Mouse (Mus musculus): Measurements from ENCODE around the gene Tmbim6.

Gene Tmbim6

GRCm38 (mm10) chr15:99392486-99393385, at the start of gene Tmbim6:
Gene Tmbim6 (plus strand): TSS chr15:99392882.
- DNase-seq (ENCODE audit: low spot score): peak; percentile 100

GRCm38 (mm10) chr15:99343414-99344147, 49.1 kb upstream of the Tmbim6 start:
- no peak for DNase-seq (ENCODE audit: low spot score)

- no peak for DNase-seq (ENCODE audit: low spot score)
Measured at GRCm38 (mm10) chr15:99344148-99344870, 48.4 kb upstream of the Tmbim6 start.

GRCm38 (mm10) chr15:99344961-99345360, 47.7 kb upstream of the Tmbim6 start:
- no peak for DNase-seq (ENCODE audit: low spot score)

GRCm38 (mm10) chr15:99351610-99352009, 41.1 kb upstream of the Tmbim6 start:
- no peak for DNase-seq (ENCODE audit: low spot score)

- DNase-seq (ENCODE audit: low spot score): no peak
Measured at GRCm38 (mm10) chr15:99352306-99352705, 40.4 kb upstream of the Tmbim6 start.

GRCm38 (mm10) chr15:99355660-99356059, 37.0 kb upstream of the Tmbim6 start:
- DNase-seq (ENCODE audit: low spot score): no peak

GRCm38 (mm10) chr15:99356462-99356861, 36.2 kb upstream of the Tmbim6 start:
- no peak for DNase-seq (ENCODE audit: low spot score)

GRCm38 (mm10) chr15:99358952-99359351, 33.7 kb upstream of the Tmbim6 start:
- DNase-seq (ENCODE audit: low spot score): no peak

- no peak for DNase-seq (ENCODE audit: low spot score)
Measured at GRCm38 (mm10) chr15:99364022-99364530, 28.6 kb upstream of the Tmbim6 start.

GRCm38 (mm10) chr15:99364921-99365320, 27.8 kb upstream of the Tmbim6 start:
- DNase-seq (ENCODE audit: low spot score): no peak

- DNase-seq (ENCODE audit: low spot score): no peak
Measured at GRCm38 (mm10) chr15:99368583-99369266, 24.0 kb upstream of the Tmbim6 start.

GRCm38 (mm10) chr15:99369391-99370171, 23.1 kb upstream of the Tmbim6 start:
- DNase-seq (ENCODE audit: low spot score): no peak

GRCm38 (mm10) chr15:99370259-99370691, 22.4 kb upstream of the Tmbim6 start, which contains the start of gene Fmnl3:
Gene Fmnl3 (minus strand): TSS chr15:99370482.
- peak; percentile 96 for DNase-seq (ENCODE audit: low spot score)

- no peak for DNase-seq (ENCODE audit: low spot score)
Measured at GRCm38 (mm10) chr15:99371526-99372340, 20.9 kb upstream of the Tmbim6 start.

- no peak for DNase-seq (ENCODE audit: low spot score)
Measured at GRCm38 (mm10) chr15:99372761-99373160, 19.9 kb upstream of the Tmbim6 start.

- DNase-seq (ENCODE audit: low spot score): no peak
Measured at GRCm38 (mm10) chr15:99375036-99375435, 17.6 kb upstream of the Tmbim6 start.

- DNase-seq (ENCODE audit: low spot score): no peak
Measured at GRCm38 (mm10) chr15:99375581-99375980, 17.1 kb upstream of the Tmbim6 start.

GRCm38 (mm10) chr15:99376240-99376639, 16.4 kb upstream of the Tmbim6 start:
- no peak for DNase-seq (ENCODE audit: low spot score)

- no peak for DNase-seq (ENCODE audit: low spot score)
Measured at GRCm38 (mm10) chr15:99382893-99383292, 9.8 kb upstream of the Tmbim6 start.
